Comparison of ENCODE assay signal across 19 mouse cellular contexts in genomic region chr3:107399991-107400640, GRCm38 (mm10). TPM values are rescaled to one million over a fixed set of nuclear protein-coding genes. Genes with fewer than 3 reads are reported as not detected.
"Had no signal": no experiment of that assay in that cellular context is flagged by ENCODE, and none has a peak within 500 bp of the region (broad histone marks: within the 10 kb centered on the region; RNA-seq: fewer than 3 reads in every experiment).

No protein-coding gene starts in this region.

- DNase-seq: kidney, adult 9 months; kidney, postnatal 14 days; kidney, postnatal 4 days; layer of hippocampus, adult 9-11 months; liver; lung, adult 18-20 months; lung, postnatal 10 days; lung, postnatal 36 days; retina, postnatal 1 day; right cerebral cortex, postnatal 25 days; thymus, adult 18-20 months; thymus, postnatal 14 days had no signal

RNA-seq across cellular contexts. Expression of gene Kcnc4, which starts 59.2 kb away (rescaled TPM):
- total RNA-seq: monocyte, adult 5-6 weeks; neutrophil, adult 5-6 weeks had no signal
- polyA plus RNA-seq: limb, embryonic 10.5 days; liver, embryonic 12.5 days; liver, embryonic 15.5 days; midbrain, embryonic 10.5 days; myocyte had no signal
